Mouse (Mus musculus): Measurements from ENCODE around the gene Bahcc1. TPM values are rescaled to one million over a fixed set of nuclear protein-coding genes. Genes with fewer than 3 reads are reported as not detected.

Gene Bahcc1
- polyA plus RNA-seq, 1 experiment from 2014 or later: 5.8 TPM

DNA sequence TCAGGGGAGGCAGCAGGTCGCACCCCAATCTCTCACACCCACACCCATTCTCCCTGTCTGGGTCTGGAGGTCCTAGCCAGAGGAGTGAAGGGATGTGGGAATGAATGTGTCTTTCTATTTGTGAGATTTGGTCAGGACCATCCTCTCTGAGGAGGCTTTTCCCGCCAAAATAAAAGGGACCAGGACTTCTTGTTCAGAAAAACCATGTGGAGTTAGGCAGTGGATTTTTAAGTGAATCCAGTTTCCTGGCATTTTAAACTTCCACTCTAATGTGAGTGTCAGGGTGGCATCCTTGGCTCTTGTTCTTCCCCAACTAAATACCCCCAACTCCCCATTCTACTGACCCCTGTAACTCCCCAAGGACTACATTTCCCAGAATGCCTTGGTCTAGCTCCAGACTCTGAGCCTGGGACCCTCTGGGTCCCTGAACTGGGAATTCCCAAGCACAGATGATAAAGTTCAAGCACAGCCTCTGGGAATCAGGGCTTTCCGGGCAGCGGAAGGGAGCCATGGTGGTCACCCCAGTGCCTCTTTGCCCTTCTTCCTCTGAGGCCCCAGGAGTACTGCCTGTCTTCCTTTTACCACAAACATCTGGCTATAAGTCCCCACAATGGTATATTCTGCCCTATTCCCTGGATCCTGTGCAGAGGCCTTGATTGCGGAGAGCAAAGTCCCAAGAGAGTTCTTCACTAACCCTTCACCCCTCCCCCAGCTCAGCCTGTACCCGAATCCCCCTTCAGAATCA, 9.4 kb downstream of the Bahcc1 start:
- Histone ChIP-seq H3K9me3 (no peaks in the 10 kb centered on the region), H3K4me2 (replicated peaks) (peak overlapping the region; percentile 27), H3K36me3 (no peaks in the 10 kb centered on the region), H3K27ac (peak overlapping the region; percentile 78), H3K27me3 (replicated peaks) (no peaks in the 10 kb centered on the region), H3K9ac (no peak overlapping the region), H3K4me1 (replicated peaks) (peaks cover 62% of the 10 kb centered on the region), H3K4me3 (replicated peaks) (no peak overlapping the region)
- ATAC-seq: no peak
- WGBS: 53% methylated on average over 6 of the region's 6 CpGs

GRCm38 (mm10) chr11:120242726-120243530, 10.2 kb downstream of the Bahcc1 start:
- Histone ChIP-seq H3K9me3 (no peaks in the 10 kb centered on the region), H3K4me3 (replicated peaks) (no peak overlapping the region), H3K27ac (peak overlapping the region; percentile 72), H3K9ac (no peak overlapping the region; the same call in 1 of the 2 replicates), H3K4me2 (replicated peaks) (peak overlapping the region; percentile 27), H3K27me3 (replicated peaks) (no peaks in the 10 kb centered on the region), H3K4me1 (replicated peaks) (peaks cover 63% of the 10 kb centered on the region), H3K36me3 (no peaks in the 10 kb centered on the region)
- no peak; the same call in 1 of the 2 replicates for ATAC-seq
- WGBS: 25% methylated on average over 22 of the region's 22 CpGs

GRCm38 (mm10) chr11:120243531-120243820, 10.7 kb downstream of the Bahcc1 start:
- H3K9ac ChIP-seq: no peak overlapping the region; the same call in 1 of the 2 replicates

DNA sequence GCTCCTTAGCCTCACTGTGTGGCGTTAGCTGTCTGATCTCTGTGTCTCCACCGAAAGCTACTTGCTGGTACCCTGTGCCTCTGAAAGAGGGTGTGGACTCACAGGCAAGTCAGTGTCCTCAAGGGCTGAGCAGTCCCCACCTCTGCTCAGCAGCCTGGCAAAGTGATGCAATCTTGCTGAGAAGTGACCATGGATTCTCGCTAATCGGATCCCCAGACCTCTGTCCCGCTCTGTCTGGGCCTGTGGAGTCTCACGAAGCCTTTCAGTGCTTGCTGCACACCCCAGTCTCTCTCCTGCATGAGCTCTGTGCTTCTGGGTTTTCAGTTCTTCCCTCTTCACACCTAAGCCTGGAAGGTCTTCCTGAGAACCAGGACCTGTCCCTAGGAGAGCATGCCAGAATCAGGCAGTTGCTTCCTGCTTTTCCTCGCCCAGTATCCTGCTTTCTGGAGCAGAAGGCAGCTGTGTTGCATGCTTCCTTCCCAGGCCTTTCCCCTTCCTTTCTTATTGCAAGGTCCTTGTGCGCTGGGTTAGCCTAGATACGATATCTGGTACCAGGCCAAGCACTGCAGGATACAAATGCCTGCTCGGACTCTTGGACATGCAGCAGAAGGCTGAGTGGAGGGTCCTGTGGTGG, 15.5 kb downstream of the Bahcc1 start:
- no peaks in the 10 kb centered on the region for H3K27me3 ChIP-seq (replicated peaks)
- no peaks in the 10 kb centered on the region for H3K36me3 ChIP-seq
- 73% methylated on average over 10 of the region's 10 CpGs for WGBS
- H3K9ac ChIP-seq: no peak overlapping the region
- no peak overlapping the region for H3K4me3 ChIP-seq (replicated peaks)
- no peaks in the 10 kb centered on the region for H3K9me3 ChIP-seq
- H3K27ac ChIP-seq: no peak overlapping the region
- no peak overlapping the region for H3K4me2 ChIP-seq (replicated peaks)
- H3K4me1 ChIP-seq (replicated peaks): peaks cover 63% of the 10 kb centered on the region
- no peak for ATAC-seq

More at GRCm38 (mm10) chr11:120243531-120243820, 10.7 kb downstream of the Bahcc1 start:
- Histone ChIP-seq H3K9me3 (no peaks in the 10 kb centered on the region), H3K27ac (peak overlapping the region; percentile 72; the same call in 1 of the 2 replicates), H3K36me3 (no peaks in the 10 kb centered on the region), H3K4me2 (replicated peaks) (peak overlapping the region; percentile 27; the same call in 1 of the 2 replicates), H3K4me1 (replicated peaks) (peaks cover 67% of the 10 kb centered on the region), H3K27me3 (replicated peaks) (no peaks in the 10 kb centered on the region), H3K4me3 (replicated peaks) (no peak overlapping the region)
- WGBS: 48% methylated on average over 6 of the region's 6 CpGs
- no peak for ATAC-seq

DNA sequence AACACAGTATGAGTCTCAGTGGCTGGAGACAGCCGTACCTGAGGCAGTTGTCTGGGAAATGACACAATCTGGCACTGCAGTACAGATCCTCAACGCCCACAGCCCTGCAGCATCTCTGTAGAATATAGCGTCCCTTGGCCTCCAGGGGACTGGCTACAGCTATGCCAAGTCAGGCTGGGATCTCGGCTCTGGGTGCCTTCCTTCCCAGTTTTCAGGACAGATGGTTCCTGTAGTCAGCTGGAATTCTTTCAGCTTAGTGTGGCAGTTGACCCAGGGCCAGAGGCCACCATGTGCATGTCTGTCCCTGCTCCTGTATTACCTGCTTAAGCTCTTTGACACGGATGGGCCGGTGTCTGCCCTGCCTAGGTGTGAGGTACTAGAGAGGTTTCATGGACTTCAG, 16.2 kb downstream of the Bahcc1 start:
- Histone ChIP-seq H3K27ac (no peak overlapping the region), H3K36me3 (no peaks in the 10 kb centered on the region), H3K4me3 (replicated peaks) (no peak overlapping the region), H3K4me1 (replicated peaks) (peaks cover 62% of the 10 kb centered on the region), H3K9ac (no peak overlapping the region), H3K4me2 (replicated peaks) (no peak overlapping the region), H3K27me3 (replicated peaks) (no peaks in the 10 kb centered on the region), H3K9me3 (no peaks in the 10 kb centered on the region)
- 85% methylated on average over 6 of the region's 6 CpGs for WGBS
- no peak for ATAC-seq

GRCm38 (mm10) chr11:120250991-120251949, 18.5 kb downstream of the Bahcc1 start:
- WGBS: 77% methylated on average over 18 of the region's 18 CpGs
- peak overlapping the region; percentile 68 for H3K27ac ChIP-seq

GRCm38 (mm10) chr11:120251950-120252308, 19.2 kb downstream of the Bahcc1 start:
- Histone ChIP-seq H3K4me1 (replicated peaks) (peaks cover 81% of the 10 kb centered on the region), H3K9ac (no peak overlapping the region), H3K4me3 (replicated peaks) (no peak overlapping the region), H3K9me3 (no peaks in the 10 kb centered on the region), H3K36me3 (no peaks in the 10 kb centered on the region), H3K4me2 (replicated peaks) (peak overlapping the region; percentile 40; the same call in 1 of the 2 replicates), H3K27me3 (replicated peaks) (no peaks in the 10 kb centered on the region), H3K27ac (peak overlapping the region; percentile 68; the same call in 1 of the 2 replicates)
- no peak for ATAC-seq
- WGBS: 44% methylated on average over 6 of the region's 6 CpGs

More at GRCm38 (mm10) chr11:120250991-120251949, 18.5 kb downstream of the Bahcc1 start:
- Histone ChIP-seq H3K27me3 (replicated peaks) (no peaks in the 10 kb centered on the region), H3K36me3 (no peaks in the 10 kb centered on the region), H3K9ac (no peak overlapping the region), H3K4me2 (replicated peaks) (0 out of 2 replicates have a peak overlapping the region, but pooled peaks have one; percentile 40), H3K4me1 (replicated peaks) (peaks cover 78% of the 10 kb centered on the region), H3K4me3 (replicated peaks) (no peak overlapping the region), H3K9me3 (no peaks in the 10 kb centered on the region)
- no peak for ATAC-seq

- no peaks in the 10 kb centered on the region for H3K36me3 ChIP-seq
- peak overlapping the region; percentile 40 for H3K4me2 ChIP-seq (replicated peaks)
- H3K27ac ChIP-seq: peak overlapping the region; percentile 68; the same call in 1 of the 2 replicates
- H3K9me3 ChIP-seq: no peaks in the 10 kb centered on the region
- ATAC-seq: peak; percentile 14; the same call in 1 of the 2 replicates
- no peak overlapping the region for H3K4me3 ChIP-seq (replicated peaks)
- peaks cover 84% of the 10 kb centered on the region for H3K4me1 ChIP-seq (replicated peaks)
- WGBS: 25% methylated on average over 5 of the region's 5 CpGs
- H3K9ac ChIP-seq: no peak overlapping the region
- no peaks in the 10 kb centered on the region for H3K27me3 ChIP-seq (replicated peaks)
These were observed 19.7 kb downstream of the Bahcc1 start for GRCm38 (mm10) chr11:120252398-120252797.

DNA sequence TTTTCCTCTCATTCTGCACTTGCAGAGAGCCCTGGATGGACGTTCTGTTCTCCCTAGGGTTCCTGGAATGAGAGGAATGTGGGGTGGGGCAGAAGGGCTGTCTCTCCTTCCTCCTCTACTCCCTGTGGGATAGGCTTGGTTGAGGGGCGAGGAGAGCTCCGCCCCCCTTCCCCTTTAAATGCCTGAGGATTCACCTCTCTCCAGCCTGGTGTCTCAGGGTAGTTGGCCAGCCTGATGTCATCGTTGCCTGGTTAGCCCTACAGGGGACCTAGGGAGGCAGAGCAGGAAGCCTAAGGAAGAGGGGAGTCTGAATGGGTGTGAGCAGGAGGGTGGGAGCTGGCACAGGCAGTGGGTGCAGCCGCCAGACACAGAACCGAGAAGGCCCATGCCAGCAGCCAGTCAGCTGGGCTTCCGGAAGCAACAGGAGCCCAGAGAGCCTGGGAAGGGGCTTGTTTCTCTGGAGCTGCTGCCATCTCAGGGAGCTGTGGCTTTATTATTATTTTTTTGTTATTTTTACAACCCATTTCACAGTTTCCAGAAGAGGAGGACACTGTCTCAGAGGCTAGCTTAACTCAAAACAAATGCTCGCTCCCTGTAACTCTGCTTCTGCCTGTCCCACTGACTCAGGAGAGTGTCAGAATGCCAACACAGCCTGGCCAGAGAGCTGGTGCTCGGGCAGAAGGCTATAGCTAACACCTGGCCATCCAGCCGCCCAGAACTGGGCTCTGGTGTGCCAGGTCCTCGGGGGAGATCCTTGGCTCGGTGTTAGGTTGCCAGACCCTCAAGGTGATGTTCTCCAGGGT, 20.3 kb downstream of the Bahcc1 start:
- Histone ChIP-seq H3K9ac (no peak overlapping the region), H3K27me3 (replicated peaks) (no peaks in the 10 kb centered on the region), H3K4me2 (replicated peaks) (peak overlapping the region; percentile 40), H3K4me3 (replicated peaks) (0 out of 2 replicates have a peak overlapping the region, but pooled peaks have one; percentile 10), H3K4me1 (replicated peaks) (peaks cover 79% of the 10 kb centered on the region), H3K9me3 (no peaks in the 10 kb centered on the region), H3K36me3 (no peaks in the 10 kb centered on the region), H3K27ac (peak overlapping the region; percentile 68)
- 47% methylated on average over 12 of the region's 12 CpGs for WGBS
- peak; percentile 70 for ATAC-seq

GRCm38 (mm10) chr11:120253646-120254315, 21.0 kb downstream of the Bahcc1 start:
- whole genome bisulfite sequencing: 85% methylated on average over 13 of the region's 13 CpGs
- H3K9me3 ChIP-seq: no peaks in the 10 kb centered on the region
- peaks cover 72% of the 10 kb centered on the region for H3K4me1 ChIP-seq (replicated peaks)
- ATAC-seq: no peak
- H3K27me3 ChIP-seq (replicated peaks): no peaks in the 10 kb centered on the region
- H3K27ac ChIP-seq: 0 out of 2 replicates have a peak overlapping the region, but pooled peaks have one; percentile 68
- H3K4me2 ChIP-seq (replicated peaks): no peak overlapping the region
- H3K36me3 ChIP-seq: no peaks in the 10 kb centered on the region
- H3K4me3 ChIP-seq (replicated peaks): no peak overlapping the region
- H3K9ac ChIP-seq: no peak overlapping the region

All from intestine, embryonic 15.5 days (tissue).